Mouse (Mus musculus) spleen, adult 2 months (tissue): ENCODE data around the gene Med29.

ENCODE experiments used
- CTCF ChIP-seq: fragments of 200-500 bp; IDR thresholded peaks from 2 replicates; pipeline ENCODE4 v1.5.1; 2011; ENCODE audit warnings: mild to moderate bottlenecking, inconsistent platforms; ENCODE audit not compliant: insufficient read depth, insufficient read length, insufficient replicate concordance; ENCODE audit errors: extremely low read depth
- POLR2A ChIP-seq: fragments of 200-500 bp; IDR thresholded peaks from 2 replicates; pipeline ENCODE4 v1.6.1; 2011; ENCODE audit warnings: low read depth, low read length, inconsistent platforms

DNA sequence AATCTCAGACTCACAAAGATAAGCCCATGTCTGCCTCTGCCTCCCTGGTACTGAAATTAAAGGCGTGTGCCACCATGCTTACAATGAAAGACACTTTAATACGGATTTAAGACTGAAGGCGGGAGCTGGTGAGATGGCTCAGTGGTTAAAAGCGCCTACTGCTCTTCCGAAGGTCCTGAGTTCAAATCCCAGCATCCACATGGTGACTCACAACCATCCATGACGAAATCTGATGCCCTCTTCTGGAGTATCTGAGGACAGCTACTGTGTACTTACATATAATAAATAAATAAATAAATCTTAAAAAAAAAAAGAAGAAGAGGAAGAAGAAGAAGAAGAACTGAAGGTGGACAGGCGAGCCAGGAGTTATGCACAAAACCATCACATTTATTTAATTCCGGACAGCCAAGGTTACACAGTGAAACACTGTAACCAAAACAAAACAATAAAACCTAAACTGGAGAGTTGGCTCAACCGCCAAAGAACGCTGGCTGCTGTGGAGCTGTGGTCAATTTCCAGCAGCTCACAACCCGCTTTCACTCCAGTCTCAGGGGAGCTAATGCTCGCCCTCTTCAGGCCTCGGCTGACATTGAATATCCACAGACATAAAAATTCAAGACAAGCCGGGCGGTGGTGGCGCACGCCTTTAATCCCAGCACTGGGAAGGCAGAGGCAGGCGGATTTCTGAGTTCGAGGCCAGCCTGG lies 53.1 kb downstream of the Med29 start:
- TF ChIP-seq POLR2A (no peak), CTCF (peak; percentile 11; the same call in 1 of the 2 replicates)
